Mouse (Mus musculus) lung, postnatal 10 days (tissue): ENCODE results near the gene Kl.

Experiments used
- DNase-seq: peaks from one replicate; pipeline ENCODE4 v3.0.0; 2021

Kl gene

GRCm38 (mm10) chr5:151034715-151035512 is 82.5 kb downstream of the Kl start:
- no peak for DNase-seq

- DNase-seq, result no peak
Observed at GRCm38 (mm10) chr5:151037871-151038270, 85.5 kb downstream of the Kl start.

DNA sequence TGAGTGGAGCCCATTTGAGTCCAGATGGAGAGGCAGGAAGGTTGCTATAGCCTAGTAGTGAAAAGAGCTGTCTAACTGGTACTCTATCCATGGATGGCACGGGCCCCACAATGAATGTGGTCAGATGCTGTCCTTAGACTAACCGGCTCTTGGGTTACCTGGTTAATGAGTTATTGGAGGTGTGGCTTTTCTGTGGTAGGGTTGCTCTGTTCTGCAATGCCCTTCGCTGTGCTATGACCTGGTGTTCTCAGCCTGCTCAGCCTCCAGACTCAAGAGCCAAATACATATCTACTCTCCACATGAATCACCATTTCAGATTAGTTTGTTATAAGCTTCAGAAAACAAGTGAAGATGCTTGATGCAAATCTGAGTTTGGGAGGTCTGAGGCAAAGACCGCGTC is 90.5 kb downstream of the Kl start:
- DNase-seq, result no peak
